Mouse (Mus musculus) brain, embryonic 14.5 days (tissue): ENCODE measurements around the gene Zfp597.

ENCODE experiments used
- CTCF ChIP-seq: fragments of 200-500 bp; IDR thresholded peaks from 2 replicates; pipeline ENCODE4 v1.5.1; 2012; ENCODE audit warnings: inconsistent platforms, mild to moderate bottlenecking, moderate library complexity, borderline replicate concordance; ENCODE audit not compliant: insufficient read depth, insufficient read length; ENCODE audit errors: extremely low read depth
- POLR2A ChIP-seq: fragments of 200-500 bp; IDR thresholded peaks from 2 replicates; pipeline ENCODE4 v1.6.1; 2012; ENCODE audit warnings: mild to moderate bottlenecking, inconsistent platforms, borderline replicate concordance; ENCODE audit not compliant: poor library complexity, insufficient read depth, insufficient read length, severe bottlenecking; ENCODE audit errors: extremely low read depth

GRCm38 (mm10) chr16:3923966-3924365, 39.6 kb upstream of the Zfp597 start:
- TF ChIP-seq CTCF (no peak), POLR2A (no peak)
